Mouse (Mus musculus): ENCODE data around the gene Wsb1.

Wsb1 gene

DNA sequence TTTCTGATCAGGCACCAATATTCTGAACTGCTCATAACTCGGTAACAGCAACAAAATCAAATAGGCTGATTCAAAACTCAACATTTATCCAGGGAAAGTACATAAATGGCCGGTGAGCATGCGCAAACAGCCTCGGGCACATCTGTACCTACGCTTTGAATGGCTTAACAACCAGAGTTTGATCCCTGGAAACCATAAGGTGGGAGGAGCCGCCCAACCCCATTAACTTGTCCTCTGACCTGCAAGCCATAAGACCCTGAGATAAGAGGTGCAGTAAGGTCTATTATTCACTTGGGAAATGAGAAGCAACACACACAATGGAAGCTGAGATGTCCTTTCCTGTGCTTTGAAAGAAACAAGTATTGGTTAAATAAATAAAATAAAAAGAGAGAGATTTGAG, 37.3 kb downstream of the Wsb1 start:
- in situ Hi-C loops (cut with MboI, MseI): no loop called here

- in situ Hi-C loops (cut with MboI, MseI): no loop called here
Measured at GRCm38 (mm10) chr11:79215539-79215938, 38.9 kb downstream of the Wsb1 start.

DNA sequence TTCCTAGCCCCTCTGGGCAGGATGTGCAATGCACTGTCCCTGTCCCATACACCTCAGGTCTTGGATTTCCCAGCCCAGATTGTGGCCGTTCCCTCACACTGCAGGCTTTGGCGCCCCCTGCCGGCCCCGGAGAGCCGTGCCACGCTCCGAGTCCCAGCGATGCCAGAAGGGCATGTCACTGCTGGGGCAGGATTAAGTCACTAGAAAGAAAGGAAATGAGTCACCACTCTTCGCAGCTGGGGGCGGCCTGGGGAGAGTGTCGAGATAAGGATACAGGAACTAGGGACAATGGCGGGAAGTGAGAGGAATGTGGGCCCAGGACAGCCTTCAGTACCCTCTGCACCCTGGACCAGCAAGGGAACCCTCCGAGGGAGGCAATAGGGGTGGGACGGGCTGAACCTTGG, 40.5 kb downstream of the Wsb1 start:
- in situ Hi-C loops (cut with MboI, MseI): no loop called here

DNA sequence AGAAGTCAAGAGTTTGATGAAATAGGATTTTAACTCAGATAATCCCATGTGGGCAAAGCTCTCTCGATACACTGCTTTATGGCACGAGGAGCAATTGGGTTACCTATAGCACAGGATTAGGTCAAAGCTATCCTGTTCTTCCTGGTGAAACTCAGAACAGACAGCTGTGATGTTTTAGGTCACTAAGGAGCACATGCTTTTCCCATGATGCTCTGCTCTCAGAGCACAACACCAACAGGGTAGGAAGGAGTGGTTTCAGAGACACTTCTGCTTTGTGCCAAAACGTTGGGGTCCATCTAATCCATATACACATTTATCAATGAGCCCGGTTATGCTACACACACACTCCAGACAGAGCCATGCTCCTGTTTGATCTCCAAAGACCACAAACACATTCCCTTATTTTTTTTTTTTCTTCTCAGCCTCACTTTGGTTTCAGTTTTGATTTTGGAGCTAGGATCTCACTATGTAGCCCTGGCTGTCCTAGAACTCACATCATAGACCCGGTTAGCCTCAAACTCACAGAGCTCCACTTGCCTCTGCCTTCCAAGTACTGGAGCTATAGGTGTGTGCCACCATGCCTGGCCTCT, 44.5 kb downstream of the Wsb1 start:
- in situ Hi-C loops (cut with MboI, MseI): no loop called here

GRCm38 (mm10) chr11:79209113-79209512, 45.4 kb downstream of the Wsb1 start:
- in situ Hi-C loops (cut with MboI, MseI): no loop called here

DNA sequence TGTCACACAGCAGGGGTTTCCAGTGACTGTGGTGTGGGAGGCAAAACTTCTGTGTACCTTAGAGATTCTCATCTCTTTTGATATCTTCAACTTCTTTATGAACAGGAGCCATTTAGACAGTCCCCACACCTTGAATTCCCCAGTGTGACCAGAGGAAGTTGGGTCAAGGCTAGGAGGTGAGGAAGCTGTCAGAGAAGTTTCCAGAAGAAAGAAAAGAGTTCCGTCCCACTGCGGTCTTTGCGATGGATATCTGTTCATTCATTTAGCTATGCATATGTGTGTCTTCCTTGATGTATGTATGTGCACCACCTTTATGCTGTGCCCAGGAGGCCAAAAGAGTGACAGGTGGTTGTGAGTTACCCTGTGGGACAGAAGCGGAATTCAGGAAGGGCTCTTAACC, 46.0 kb downstream of the Wsb1 start:
- in situ Hi-C loops (cut with MboI, MseI): no loop called here

DNA sequence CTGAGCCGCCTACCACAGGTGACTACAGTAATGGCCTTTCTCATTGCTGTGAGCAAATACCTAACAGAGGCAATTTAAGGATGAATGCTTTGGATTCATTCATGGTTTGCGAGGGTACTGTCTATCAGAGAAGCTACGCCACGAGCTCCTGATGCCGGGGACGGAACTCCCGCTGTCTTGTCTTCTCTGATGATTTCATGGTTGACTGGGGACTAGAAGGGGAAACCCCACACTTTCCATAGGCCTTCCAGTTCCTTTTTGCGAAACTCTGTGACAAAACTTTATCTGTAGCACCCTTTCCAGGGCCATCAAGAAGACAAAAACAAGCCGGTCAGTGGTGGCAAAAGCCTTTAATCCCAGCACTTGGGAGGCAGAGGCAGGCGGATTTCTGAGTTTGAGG, 46.8 kb downstream of the Wsb1 start:
- in situ Hi-C loops (cut with MboI, MseI): no loop called here

DNA sequence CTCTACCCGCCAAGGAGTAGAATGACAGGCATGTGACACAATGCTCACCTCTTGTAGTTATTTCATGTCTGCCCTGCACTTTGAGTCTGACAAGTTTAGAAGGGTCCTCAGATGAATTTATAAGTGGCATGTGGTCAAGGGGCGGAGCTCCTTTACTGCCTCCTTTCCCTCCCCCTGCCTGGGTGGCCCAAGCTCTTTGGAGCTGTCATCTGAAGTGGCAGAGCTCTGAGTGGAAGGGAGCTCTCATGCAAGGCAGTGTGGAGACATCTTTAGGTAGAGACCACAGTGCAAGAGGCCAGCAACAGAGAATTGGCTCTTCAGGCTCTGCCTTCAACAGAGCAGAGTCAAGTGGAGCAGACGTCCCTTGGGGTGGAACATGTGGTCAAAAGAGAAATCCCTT, 50.0 kb downstream of the Wsb1 start:
- in situ Hi-C loops (cut with MboI, MseI): no loop called here

DNA sequence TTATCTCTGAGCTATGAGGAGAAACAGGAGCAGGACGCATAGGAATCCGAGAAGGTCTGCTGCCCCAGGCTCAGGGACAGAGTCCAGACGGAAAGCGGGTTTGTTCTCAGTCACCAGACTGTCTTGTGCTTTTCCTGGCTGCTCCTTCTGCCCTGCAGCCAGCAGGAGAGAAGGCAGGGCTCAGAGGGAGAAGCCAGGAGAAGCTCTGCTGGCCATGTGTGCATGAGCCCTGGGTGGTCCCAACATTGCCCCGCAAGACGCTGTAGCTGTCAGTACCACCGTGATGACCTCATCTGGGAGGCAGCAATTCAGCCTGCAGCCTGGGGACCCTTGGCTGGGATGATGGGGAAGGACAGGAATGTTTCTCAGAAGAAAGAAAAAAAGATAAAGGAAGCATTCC, 54.0 kb downstream of the Wsb1 start:
- in situ Hi-C loops (cut with MboI, MseI): no loop called here

GRCm38 (mm10) chr11:79198562-79198961, 55.9 kb downstream of the Wsb1 start:
- in situ Hi-C loops (cut with MboI, MseI): no loop called here

- in situ Hi-C loops (cut with MboI, MseI): no loop called here
Measured at GRCm38 (mm10) chr11:79197846-79198235, 56.6 kb downstream of the Wsb1 start.

GRCm38 (mm10) chr11:79196876-79197845, 57.3 kb downstream of the Wsb1 start:
- in situ Hi-C loops (cut with MboI, MseI): no loop called here

DNA sequence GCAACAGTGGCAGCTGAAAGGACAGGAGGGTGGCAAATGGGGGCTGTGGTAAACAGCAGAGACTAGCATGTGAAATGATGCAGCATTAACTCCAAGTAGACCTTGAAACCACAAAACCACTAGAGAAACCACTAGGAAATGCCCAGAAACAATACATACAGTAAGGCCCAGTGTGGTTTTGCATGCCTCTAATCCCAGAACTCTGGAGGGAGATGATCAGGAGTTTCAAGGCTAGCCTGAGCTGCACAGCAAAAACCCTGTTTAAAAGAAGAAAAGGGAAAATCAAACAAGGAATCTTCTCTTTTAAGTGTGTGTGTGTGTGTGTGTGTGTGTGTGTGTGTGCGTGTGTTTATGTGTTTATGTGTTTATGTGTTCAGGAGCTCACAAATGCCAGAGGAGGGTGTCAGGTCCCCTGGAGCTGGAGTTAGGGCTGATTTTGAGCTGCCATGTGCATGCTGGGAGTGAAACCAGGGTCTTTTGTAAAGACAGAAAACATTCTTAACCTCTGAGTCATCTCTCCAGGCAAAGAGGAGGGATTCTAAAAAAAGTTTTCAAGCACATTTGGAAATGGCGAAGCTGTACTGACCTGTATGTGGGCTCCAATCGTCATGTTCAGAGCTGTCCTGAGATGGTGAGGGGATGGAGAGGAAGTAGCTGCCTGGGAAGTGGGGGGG, 58.1 kb downstream of the Wsb1 start:
- in situ Hi-C loops (cut with MboI, MseI): no loop called here

- in situ Hi-C loops (cut with MboI, MseI): no loop called here
Measured at GRCm38 (mm10) chr11:79192176-79192575, 62.3 kb downstream of the Wsb1 start.

DNA sequence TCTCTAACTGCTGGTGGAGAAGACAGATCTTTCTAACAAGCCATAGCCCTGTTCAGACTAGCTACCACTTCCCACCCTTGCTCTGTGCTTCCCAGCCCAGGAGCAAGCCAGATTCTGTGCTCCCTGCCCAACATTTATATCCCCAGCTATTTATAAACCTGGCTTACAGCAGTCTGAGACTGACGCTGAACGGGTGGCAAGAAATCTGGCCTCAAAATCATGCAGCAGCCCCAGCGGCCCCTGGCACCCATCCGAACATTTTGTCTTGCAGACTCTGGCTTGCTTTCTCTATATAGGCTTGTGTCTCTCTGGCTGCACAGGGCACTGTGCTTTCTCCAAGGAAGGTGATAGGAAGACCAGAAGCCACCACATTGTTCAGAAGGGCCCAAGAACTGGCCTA, 63.3 kb downstream of the Wsb1 start:
- in situ Hi-C loops (cut with MboI, MseI): no loop called here

GRCm38 (mm10) chr11:79190257-79190656, 64.2 kb downstream of the Wsb1 start:
- in situ Hi-C loops (cut with MboI, MseI): no loop called here

All from T-helper 2 cell (primary cell).